Mouse (Mus musculus) intestine, embryonic 15.5 days (tissue): ENCODE data around the gene Wdsub1. TPM values are rescaled to one million over a fixed set of nuclear protein-coding genes. Genes with fewer than 3 reads are reported as not detected.
"Not testable (repeated sequence)": the region's sequence is repeated elsewhere in the genome, so short reads cannot be mapped to it uniquely, and the experiment has no call there.

Experiments used
- ATAC-seq: fragments of 200-750 bp; cut with Nextera tagmentation; 2 replicates; pipeline ENCODE4 v1.8.0; 2017; ENCODE audit warnings: moderate TSS enrichment, moderate library complexity
- H3K27ac ChIP-seq: fragments of 300-500 bp; sonication (generic); 2 replicates; pipeline ENCODE4 v1.5.1; 2015; ENCODE audit warnings: mild to moderate bottlenecking, inconsistent platforms
- H3K27me3 ChIP-seq: fragments of 300-500 bp; sonication (generic); replicated peaks from 2 replicates; pipeline ENCODE4 v1.6.1; 2015; ENCODE audit warnings: inconsistent platforms
- H3K36me3 ChIP-seq: fragments of 300-500 bp; sonication (generic); 2 replicates; pipeline ENCODE4 v1.6.1; 2015; ENCODE audit warnings: inconsistent platforms
- H3K4me1 ChIP-seq: fragments of 300-500 bp; sonication (generic); replicated peaks from 2 replicates; pipeline ENCODE4 v1.6.1; 2015; ENCODE audit warnings: inconsistent platforms
- H3K4me2 ChIP-seq: fragments of 300-500 bp; sonication (generic); replicated peaks from 2 replicates; pipeline ENCODE4 v1.6.1; 2015; ENCODE audit warnings: mild to moderate bottlenecking, inconsistent platforms
- H3K4me3 ChIP-seq: fragments of 300-500 bp; sonication (generic); replicated peaks from 2 replicates; pipeline ENCODE4 v1.5.1; 2015; ENCODE audit warnings: inconsistent platforms
- H3K9ac ChIP-seq: fragments of 300-500 bp; sonication (generic); 2 replicates; pipeline ENCODE4 v1.6.1; 2015; ENCODE audit warnings: inconsistent platforms
- H3K9me3 ChIP-seq: fragments of 300-500 bp; sonication (generic); 2 replicates; pipeline ENCODE4 v1.6.1; 2016; ENCODE audit warnings: inconsistent platforms
- WGBS: fragments of 180-500 bp; shearing (Covaris S2); methylation state at CpG from one replicate; pipeline ENCODE4 v1.1.7; 2015; 5-methylcytosine and 5-hydroxymethylcytosine counted together
- polyA plus RNA-seq: library from polyadenylated mRNA; unstranded; fragments of >200 nt; fragmentation: Nextera tagmentation; extraction: Ambion mirVana; gene quantifications from 2 replicates; pipeline ENCODE4 v1.2.1, GENCODE M21; 2015

The Wdsub1 gene
- polyA plus RNA-seq, 1 experiment from 2014 or later: 33.3 TPM

GRCm38 (mm10) chr2:59877335-59877734, 5.1 kb downstream of the Wdsub1 start:
- Histone ChIP-seq H3K4me3 (no peak overlapping the region), H3K36me3 (peaks cover 3% of the 10 kb centered on the region; the same call in 1 of the 2 replicates), H3K4me2 (no peak overlapping the region), H3K27me3 (no peaks in the 10 kb centered on the region), H3K27ac (no peak overlapping the region), H3K4me1 (no peaks in the 10 kb centered on the region), H3K9me3 (no peaks in the 10 kb centered on the region), H3K9ac (no peak overlapping the region)
- WGBS: 90% methylated on average over 4 of the region's 4 CpGs
- ATAC-seq: no peak

- H3K4me2 ChIP-seq: no peak overlapping the region
- peaks cover 3% of the 10 kb centered on the region; the same call in 1 of the 2 replicates for H3K36me3 ChIP-seq
- no peak overlapping the region for H3K4me3 ChIP-seq
- ATAC-seq: no peak
- H3K9ac ChIP-seq: no peak overlapping the region
- H3K4me1 ChIP-seq: no peaks in the 10 kb centered on the region
- no peaks in the 10 kb centered on the region for H3K27me3 ChIP-seq
- H3K9me3 ChIP-seq: no peaks in the 10 kb centered on the region
- 91% methylated on average over 15 of the region's 15 CpGs for WGBS
- no peak overlapping the region for H3K27ac ChIP-seq
Measured at GRCm38 (mm10) chr2:59876482-59876881, 5.9 kb downstream of the Wdsub1 start.

GRCm38 (mm10) chr2:59870526-59870925, 11.9 kb downstream of the Wdsub1 start:
- Histone ChIP-seq H3K4me1 (no peaks in the 10 kb centered on the region), H3K27ac (no peak overlapping the region), H3K27me3 (no peaks in the 10 kb centered on the region), H3K9ac (no peak overlapping the region), H3K36me3 (peaks cover 3% of the 10 kb centered on the region; the same call in 1 of the 2 replicates), H3K4me2 (no peak overlapping the region), H3K9me3 (no peaks in the 10 kb centered on the region), H3K4me3 (no peak overlapping the region)
- 87% methylated on average over 6 of the region's 6 CpGs for WGBS
- ATAC-seq: no peak

GRCm38 (mm10) chr2:59862618-59863017, 19.8 kb downstream of the Wdsub1 start:
- Histone ChIP-seq H3K27ac (no peak overlapping the region), H3K4me1 (no peaks in the 10 kb centered on the region), H3K9ac (no peak overlapping the region), H3K4me3 (no peak overlapping the region), H3K27me3 (no peaks in the 10 kb centered on the region), H3K4me2 (no peak overlapping the region), H3K36me3 (peaks cover 3% of the 10 kb centered on the region; the same call in 1 of the 2 replicates), H3K9me3 (no peaks in the 10 kb centered on the region)
- ATAC-seq: no peak
- 86% methylated on average over 6 of the region's 6 CpGs for WGBS

GRCm38 (mm10) chr2:59854363-59854762, 28.0 kb downstream of the Wdsub1 start:
- Histone ChIP-seq H3K9ac (no peak overlapping the region), H3K27ac (no peak overlapping the region), H3K4me2 (no peak overlapping the region), H3K9me3 (no peaks in the 10 kb centered on the region), H3K27me3 (no peaks in the 10 kb centered on the region), H3K4me1 (no peaks in the 10 kb centered on the region), H3K4me3 (no peak overlapping the region), H3K36me3 (peaks cover 3% of the 10 kb centered on the region; the same call in 1 of the 2 replicates)
- WGBS: 90% methylated on average over 9 of the region's 9 CpGs
- ATAC-seq: no peak

- Histone ChIP-seq H3K4me3 (no peak overlapping the region), H3K4me2 (no peak overlapping the region), H3K27ac (no peak overlapping the region), H3K27me3 (no peaks in the 10 kb centered on the region), H3K4me1 (no peaks in the 10 kb centered on the region), H3K36me3 (peaks cover 3% of the 10 kb centered on the region; the same call in 1 of the 2 replicates), H3K9me3 (no peaks in the 10 kb centered on the region), H3K9ac (no peak overlapping the region)
- 90% methylated on average over 10 of the region's 10 CpGs for WGBS
- no peak for ATAC-seq
Measured at GRCm38 (mm10) chr2:59853543-59853942, 28.8 kb downstream of the Wdsub1 start.

GRCm38 (mm10) chr2:59852916-59853315, 29.5 kb downstream of the Wdsub1 start:
- Histone ChIP-seq H3K4me1 (no peaks in the 10 kb centered on the region), H3K9me3 (no peaks in the 10 kb centered on the region), H3K4me3 (no peak overlapping the region), H3K9ac (no peak overlapping the region), H3K27me3 (no peaks in the 10 kb centered on the region), H3K27ac (no peak overlapping the region), H3K36me3 (no peaks in the 10 kb centered on the region), H3K4me2 (no peak overlapping the region)
- no peak for ATAC-seq
- WGBS: 92% methylated on average over 11 of the region's 11 CpGs

- H3K9me3 ChIP-seq, H3K4me3 ChIP-seq, H3K9ac ChIP-seq, H3K36me3 ChIP-seq, H3K27ac ChIP-seq, ATAC-seq, H3K4me1 ChIP-seq, H3K4me2 ChIP-seq, H3K27me3 ChIP-seq: not testable (repeated sequence)
- 84% methylated on average over 5 of the region's 5 CpGs for WGBS
Measured at GRCm38 (mm10) chr2:59851885-59852284, 30.5 kb downstream of the Wdsub1 start.

GRCm38 (mm10) chr2:59843848-59844247, 38.5 kb downstream of the Wdsub1 start:
- Histone ChIP-seq H3K36me3 (peaks cover 7% of the 10 kb centered on the region), H3K27ac (no peak overlapping the region), H3K9ac (no peak overlapping the region), H3K4me2 (no peak overlapping the region), H3K4me3 (no peak overlapping the region), H3K27me3 (no peaks in the 10 kb centered on the region), H3K4me1 (peaks cover 8% of the 10 kb centered on the region; the same call in 1 of the 2 replicates), H3K9me3 (no peaks in the 10 kb centered on the region)
- ATAC-seq: no peak
- WGBS: 93% methylated on average over 6 of the region's 6 CpGs

GRCm38 (mm10) chr2:59843156-59843555, 39.2 kb downstream of the Wdsub1 start:
- WGBS: 91% methylated on average over 21 of the region's 21 CpGs
- Histone ChIP-seq H3K4me1 (peaks cover 8% of the 10 kb centered on the region; the same call in 1 of the 2 replicates), H3K9ac (no peak overlapping the region), H3K36me3 (peaks cover 7% of the 10 kb centered on the region), H3K4me3 (no peak overlapping the region), H3K4me2 (no peak overlapping the region), H3K9me3 (no peaks in the 10 kb centered on the region), H3K27ac (no peak overlapping the region), H3K27me3 (no peaks in the 10 kb centered on the region)
- ATAC-seq: no peak

- no peak overlapping the region for H3K4me3 ChIP-seq
- ATAC-seq: peak; percentile 24; the same call in 1 of the 2 replicates
- 0 out of 2 replicates have a peak overlapping the region, but pooled peaks have one; percentile 60 for H3K27ac ChIP-seq
- H3K9ac ChIP-seq: no peak overlapping the region
- 81% methylated on average over 6 of the region's 6 CpGs for WGBS
- peaks cover 8% of the 10 kb centered on the region; the same call in 1 of the 2 replicates for H3K4me1 ChIP-seq
- H3K9me3 ChIP-seq: no peaks in the 10 kb centered on the region
- no peak overlapping the region for H3K4me2 ChIP-seq
- no peaks in the 10 kb centered on the region for H3K27me3 ChIP-seq
- peaks cover 8% of the 10 kb centered on the region for H3K36me3 ChIP-seq
Measured at GRCm38 (mm10) chr2:59842556-59843008, 39.8 kb downstream of the Wdsub1 start.

- peaks cover 8% of the 10 kb centered on the region; the same call in 1 of the 2 replicates for H3K4me1 ChIP-seq
- H3K4me3 ChIP-seq: no peak overlapping the region
- H3K9ac ChIP-seq: no peak overlapping the region
- no peaks in the 10 kb centered on the region for H3K27me3 ChIP-seq
- peaks cover 11% of the 10 kb centered on the region for H3K36me3 ChIP-seq
- H3K4me2 ChIP-seq: no peak overlapping the region; the same call in 1 of the 2 replicates
- peak overlapping the region; percentile 60 for H3K27ac ChIP-seq
- peak; percentile 55 for ATAC-seq
- WGBS: 80% methylated on average over 11 of the region's 11 CpGs
- H3K9me3 ChIP-seq: no peaks in the 10 kb centered on the region
Measured at GRCm38 (mm10) chr2:59841944-59842343, 40.4 kb downstream of the Wdsub1 start.
